Mouse (Mus musculus) forebrain, embryonic 16.5 days (tissue): ENCODE measurements around the gene Peli2. TPM values are rescaled to one million over a fixed set of nuclear protein-coding genes. Genes with fewer than 3 reads are reported as not detected.

Experiments
- ATAC-seq: fragments of 200-750 bp; cut with Nextera tagmentation; 2 replicates; pipeline ENCODE4 v1.8.0; 2017; ENCODE audit warnings: mild to moderate bottlenecking, moderate library complexity
- H3K27ac ChIP-seq: fragments of 300-500 bp; sonication (generic); 2 replicates; pipeline ENCODE4 v1.5.1; 2014; ENCODE audit warnings: low read length, control low read depth
- H3K27me3 ChIP-seq: fragments of 300-500 bp; sonication (generic); replicated peaks from 2 replicates; pipeline ENCODE4 v1.6.1; 2014; ENCODE audit warnings: low read length; ENCODE audit not compliant: control insufficient read depth, insufficient read depth
- H3K36me3 ChIP-seq: fragments of 300-500 bp; sonication (generic); 2 replicates; pipeline ENCODE4 v1.6.1; 2014; ENCODE audit not compliant: control insufficient read depth, insufficient read depth
- H3K4me1 ChIP-seq: fragments of 300-500 bp; sonication (generic); replicated peaks from 2 replicates; pipeline ENCODE4 v1.6.1; 2014; ENCODE audit warnings: low read length; ENCODE audit not compliant: control insufficient read depth, insufficient read depth
- H3K4me2 ChIP-seq: fragments of 300-500 bp; sonication (generic); 2 replicates; pipeline ENCODE4 v1.6.1; 2014; ENCODE audit warnings: mild to moderate bottlenecking, low read length, control low read depth
- H3K4me3 ChIP-seq: fragments of 300-500 bp; sonication (generic); replicated peaks from 2 replicates; pipeline ENCODE4 v1.5.1; 2014; ENCODE audit warnings: mild to moderate bottlenecking, low read length, control low read depth
- H3K9ac ChIP-seq: fragments of 300-500 bp; sonication (generic); replicated peaks from 2 replicates; pipeline ENCODE4 v1.6.1; 2014; ENCODE audit warnings: low read depth, low read length, control low read depth
- H3K9me3 ChIP-seq: fragments of 300-500 bp; sonication (generic); 2 replicates; pipeline ENCODE4 v1.6.1; 2016; ENCODE audit warnings: low read length; ENCODE audit not compliant: control insufficient read depth
- WGBS: fragments of 180-500 bp; shearing (Covaris S2); extraction: QIAGEN DNeasy Blood & Tissue Kit; methylation state at CpG from one replicate; pipeline ENCODE4 v1.1.7; 2014; 5-methylcytosine and 5-hydroxymethylcytosine counted together
- polyA plus RNA-seq: library from polyadenylated mRNA; unstranded; fragments of >200 nt; fragmentation: Nextera tagmentation; extraction: Ambion mirVana; gene quantifications from 2 replicates; pipeline ENCODE4 v1.2.1, GENCODE M21; 2015

Gene Peli2
- polyA plus RNA-seq, 1 experiment from 2014 or later: 10.5 TPM

- no peak overlapping the region for H3K27ac ChIP-seq
- H3K4me3 ChIP-seq: no peak overlapping the region
- ATAC-seq: no peak
- 40% methylated on average over 12 of the region's 12 CpGs for WGBS
- H3K9ac ChIP-seq: no peak overlapping the region
- no peaks in the 10 kb centered on the region for H3K9me3 ChIP-seq
- H3K4me1 ChIP-seq: peaks cover 10% of the 10 kb centered on the region
- no peak overlapping the region for H3K4me2 ChIP-seq
- no peaks in the 10 kb centered on the region for H3K27me3 ChIP-seq
- no peaks in the 10 kb centered on the region for H3K36me3 ChIP-seq
Observed at GRCm38 (mm10) chr14:48171268-48171667, 50.6 kb downstream of the Peli2 start.

GRCm38 (mm10) chr14:48172026-48172425 lies 51.4 kb downstream of the Peli2 start:
- Histone ChIP-seq H3K4me2 (no peak overlapping the region), H3K27ac (no peak overlapping the region), H3K36me3 (no peaks in the 10 kb centered on the region), H3K27me3 (no peaks in the 10 kb centered on the region), H3K9ac (no peak overlapping the region), H3K4me1 (peaks cover 10% of the 10 kb centered on the region), H3K4me3 (no peak overlapping the region), H3K9me3 (no peaks in the 10 kb centered on the region)
- peak; percentile 81 for ATAC-seq
- 10% methylated on average over 8 of the region's 8 CpGs for WGBS

- ATAC-seq: no peak
- no peaks in the 10 kb centered on the region for H3K36me3 ChIP-seq
- no peak overlapping the region for H3K4me3 ChIP-seq
- WGBS: 95% methylated on average over 8 of the region's 8 CpGs
- no peaks in the 10 kb centered on the region for H3K9me3 ChIP-seq
- H3K9ac ChIP-seq: no peak overlapping the region
- peaks cover 10% of the 10 kb centered on the region for H3K4me1 ChIP-seq
- no peaks in the 10 kb centered on the region for H3K27me3 ChIP-seq
- H3K27ac ChIP-seq: no peak overlapping the region
- H3K4me2 ChIP-seq: no peak overlapping the region
Observed at GRCm38 (mm10) chr14:48172876-48173275, 52.3 kb downstream of the Peli2 start.

GRCm38 (mm10) chr14:48173840-48174239 lies 53.2 kb downstream of the Peli2 start:
- Histone ChIP-seq H3K4me3 (no peak overlapping the region), H3K9me3 (no peaks in the 10 kb centered on the region), H3K4me1 (peaks cover 10% of the 10 kb centered on the region), H3K9ac (no peak overlapping the region), H3K27me3 (no peaks in the 10 kb centered on the region), H3K36me3 (no peaks in the 10 kb centered on the region), H3K4me2 (no peak overlapping the region), H3K27ac (no peak overlapping the region)
- ATAC-seq: no peak
- WGBS: 92% methylated on average over 9 of the region's 9 CpGs

- H3K9me3 ChIP-seq: no peaks in the 10 kb centered on the region
- no peak overlapping the region for H3K9ac ChIP-seq
- no peak overlapping the region for H3K4me2 ChIP-seq
- WGBS: 91% methylated on average over 4 of the region's 4 CpGs
- no peaks in the 10 kb centered on the region for H3K27me3 ChIP-seq
- no peak overlapping the region for H3K4me3 ChIP-seq
- no peaks in the 10 kb centered on the region for H3K36me3 ChIP-seq
- no peak for ATAC-seq
- peaks cover 10% of the 10 kb centered on the region for H3K4me1 ChIP-seq
- no peak overlapping the region for H3K27ac ChIP-seq
Observed at GRCm38 (mm10) chr14:48174356-48174755, 53.7 kb downstream of the Peli2 start.

GRCm38 (mm10) chr14:48175115-48175514 lies 54.5 kb downstream of the Peli2 start:
- no peak for ATAC-seq
- Histone ChIP-seq H3K27ac (no peak overlapping the region), H3K27me3 (no peaks in the 10 kb centered on the region), H3K36me3 (no peaks in the 10 kb centered on the region), H3K4me1 (peaks cover 10% of the 10 kb centered on the region), H3K4me2 (no peak overlapping the region), H3K4me3 (no peak overlapping the region), H3K9me3 (no peaks in the 10 kb centered on the region), H3K9ac (no peak overlapping the region)
- 68% methylated on average over 8 of the region's 8 CpGs for WGBS

GRCm38 (mm10) chr14:48178304-48178995 lies 57.8 kb downstream of the Peli2 start:
- ATAC-seq: no peak

GRCm38 (mm10) chr14:48179021-48179420 lies 58.4 kb downstream of the Peli2 start:
- H3K4me2 ChIP-seq: no peak overlapping the region
- no peak overlapping the region for H3K27ac ChIP-seq
- no peaks in the 10 kb centered on the region for H3K4me1 ChIP-seq
- no peak overlapping the region for H3K9ac ChIP-seq
- no peak overlapping the region for H3K4me3 ChIP-seq
- no peaks in the 10 kb centered on the region; the same call in 1 of the 2 replicates for H3K36me3 ChIP-seq
- H3K27me3 ChIP-seq: no peaks in the 10 kb centered on the region
- no peak for ATAC-seq
- peaks cover 15% of the 10 kb centered on the region; the same call in 1 of the 2 replicates for H3K9me3 ChIP-seq
- 89% methylated on average over 8 of the region's 8 CpGs for WGBS

More at GRCm38 (mm10) chr14:48178304-48178995, 57.8 kb downstream of the Peli2 start:
- no peaks in the 10 kb centered on the region for H3K27me3 ChIP-seq
- H3K36me3 ChIP-seq: no peaks in the 10 kb centered on the region; the same call in 1 of the 2 replicates
- H3K9me3 ChIP-seq: peaks cover 15% of the 10 kb centered on the region; the same call in 1 of the 2 replicates
- H3K4me3 ChIP-seq: no peak overlapping the region
- H3K9ac ChIP-seq: no peak overlapping the region
- no peak overlapping the region for H3K4me2 ChIP-seq
- H3K27ac ChIP-seq: no peak overlapping the region
- WGBS: 90% methylated on average over 15 of the region's 15 CpGs
- no peaks in the 10 kb centered on the region for H3K4me1 ChIP-seq

GRCm38 (mm10) chr14:48186302-48186701 lies 65.7 kb downstream of the Peli2 start:
- Histone ChIP-seq H3K4me2 (no peak overlapping the region), H3K36me3 (no peaks in the 10 kb centered on the region; the same call in 1 of the 2 replicates), H3K9ac (no peak overlapping the region), H3K4me3 (no peak overlapping the region), H3K27me3 (no peaks in the 10 kb centered on the region), H3K9me3 (peaks cover 12% of the 10 kb centered on the region; the same call in 1 of the 2 replicates), H3K4me1 (no peaks in the 10 kb centered on the region), H3K27ac (no peak overlapping the region)
- 85% methylated on average over 6 of the region's 6 CpGs for WGBS
- no peak for ATAC-seq
